Mouse (Mus musculus) urinary bladder, postnatal 36 days (tissue): ENCODE measurements around the gene Rxfp2.

Experiments
- DNase-seq, 2 experiments: peaks; one replicate each; pipeline ENCODE4 v3.0.0; 2022; ENCODE audit warnings: low spot score in 2 of 2, mixed read lengths in 1 of 2

The Rxfp2 gene

DNA sequence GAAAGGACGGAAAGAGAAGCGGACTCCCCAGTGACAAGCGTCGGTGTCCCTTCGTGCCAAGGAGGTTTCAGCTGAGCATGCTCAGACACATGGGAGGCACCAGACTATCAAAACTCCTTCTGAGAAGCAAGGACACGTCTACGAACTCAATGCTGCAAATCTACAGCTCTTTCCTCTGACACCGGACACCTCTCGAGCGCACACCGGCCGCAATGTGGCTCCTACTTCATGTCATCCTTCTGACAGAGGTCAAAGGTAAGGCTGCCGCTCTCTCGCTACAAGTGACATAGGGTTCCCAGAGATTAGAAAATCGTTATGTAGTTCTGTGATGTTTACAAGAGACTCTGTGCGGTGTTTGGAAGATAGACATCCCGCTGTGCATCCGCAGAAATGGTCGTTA lies at the start of gene Rxfp2:
Rxfp2 (plus strand) TSS at position 20 of the 400 bp plus-strand sequence.
- no peak for DNase-seq

- DNase-seq: no peak
Observed at GRCm38 (mm10) chr5:149970261-149970660, 48.2 kb upstream of the Rxfp2 start.

- no peak for DNase-seq
Observed at GRCm38 (mm10) chr5:149977027-149977426, 41.4 kb upstream of the Rxfp2 start.

DNA sequence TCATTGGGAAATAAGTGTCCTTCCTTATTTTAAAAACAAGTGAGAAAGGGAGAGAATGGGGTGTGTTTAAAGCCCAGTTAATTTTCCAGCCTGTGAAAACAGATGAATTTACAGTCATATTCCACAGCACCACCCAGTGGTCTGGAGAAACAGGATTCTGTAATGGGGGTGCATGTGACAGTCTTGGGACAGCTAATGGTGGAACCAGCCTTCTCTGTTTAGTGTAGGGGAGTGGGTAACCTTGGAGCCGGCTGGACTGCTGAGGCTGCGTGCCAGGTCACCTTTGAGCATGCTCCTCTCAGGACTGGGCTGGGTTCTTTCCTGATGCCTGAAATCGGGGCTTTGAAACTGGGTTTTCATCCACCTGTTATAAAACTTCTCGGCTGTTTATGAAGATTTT lies 34.9 kb upstream of the Rxfp2 start:
- no peak for DNase-seq

GRCm38 (mm10) chr5:149994578-149994977 lies 23.9 kb upstream of the Rxfp2 start:
- no peak for DNase-seq

- no peak for DNase-seq
Observed at GRCm38 (mm10) chr5:149996614-149997013, 21.9 kb upstream of the Rxfp2 start.

- DNase-seq: no peak
Observed at GRCm38 (mm10) chr5:149997321-149998034, 21.0 kb upstream of the Rxfp2 start.

GRCm38 (mm10) chr5:149998311-149998710 lies 20.2 kb upstream of the Rxfp2 start:
- no peak for DNase-seq

GRCm38 (mm10) chr5:150005355-150005754 lies 13.1 kb upstream of the Rxfp2 start:
- no peak for DNase-seq

DNA sequence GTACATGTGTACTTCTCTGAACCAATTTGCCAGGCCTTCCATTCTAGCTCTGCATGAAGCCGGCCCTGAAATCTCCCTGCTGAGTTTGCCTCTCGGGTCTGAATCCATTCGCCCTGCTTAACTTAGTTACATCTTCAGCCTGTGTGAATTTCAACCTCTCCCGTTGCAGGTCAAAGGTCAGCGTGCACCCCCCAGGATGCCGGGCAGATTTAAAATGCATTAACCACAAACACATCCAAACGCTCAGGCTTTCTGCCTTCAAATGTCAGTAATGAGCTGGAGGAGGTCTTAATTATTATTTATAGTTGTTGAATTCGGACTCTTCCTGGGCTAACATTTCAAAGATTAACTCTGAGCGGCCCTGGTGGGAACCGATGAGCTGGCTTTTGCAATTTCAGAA lies 1.6 kb upstream of the Rxfp2 start:
- DNase-seq: no peak

DNA sequence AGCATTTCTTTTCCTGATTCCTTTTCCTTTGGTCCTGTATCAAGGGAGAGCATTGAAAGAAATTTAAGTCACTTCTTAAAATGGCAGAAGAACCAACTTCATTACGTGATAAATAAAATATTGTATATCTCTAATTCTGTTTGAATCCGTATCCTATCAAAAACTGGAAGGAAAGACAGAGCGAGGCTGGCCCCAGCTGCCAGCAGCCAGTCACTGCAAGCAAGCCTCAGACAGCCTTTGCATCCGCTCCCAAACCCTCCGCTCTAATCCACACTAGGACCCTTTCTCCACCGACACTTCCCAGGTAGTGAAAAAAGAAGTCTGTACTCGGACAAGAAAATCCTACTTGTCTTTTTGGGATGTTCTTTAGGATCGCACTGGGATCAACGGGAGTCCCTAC lies 803 bp upstream of the Rxfp2 start:
- no peak for DNase-seq

DNA sequence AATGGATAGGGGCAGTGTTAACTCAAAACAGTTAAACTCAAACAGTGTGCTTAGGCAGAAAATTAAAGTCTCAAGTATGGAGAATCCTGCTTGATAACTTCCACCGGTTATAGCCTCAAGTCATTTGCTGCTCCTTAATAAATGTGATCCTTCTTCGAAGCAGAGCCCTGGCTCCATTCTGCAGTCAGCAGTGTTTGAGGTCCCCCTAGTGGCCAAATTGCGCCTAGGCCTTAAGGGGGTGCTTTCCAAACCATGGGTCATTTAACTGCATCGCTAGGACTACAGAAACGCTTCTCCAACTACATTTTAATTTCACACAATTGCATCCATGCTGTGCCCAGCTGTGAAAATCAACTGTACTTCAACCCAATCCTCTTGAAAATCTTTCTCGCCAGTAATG lies 2.4 kb downstream of the Rxfp2 start:
- peak; percentile 68 to 78 for DNase-seq

DNA sequence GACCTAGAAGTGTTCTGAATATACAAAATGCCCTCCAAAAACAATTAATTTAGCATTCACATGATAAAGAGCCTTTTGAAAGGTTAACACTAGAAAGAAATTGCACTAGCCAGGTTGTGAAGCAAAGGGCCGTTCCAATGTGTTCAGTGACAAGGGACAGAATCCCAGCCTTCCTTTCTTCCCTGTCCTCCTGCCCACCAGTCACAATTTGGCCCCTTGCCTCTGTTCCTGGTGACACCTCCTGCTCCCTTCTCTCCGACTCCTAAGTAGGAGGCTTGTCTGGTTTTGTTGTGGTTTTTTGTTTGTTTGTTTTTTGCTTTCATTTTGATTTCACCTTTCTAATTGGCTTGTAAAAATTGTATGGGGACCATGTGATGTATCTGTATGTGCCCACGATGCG lies 3.3 kb downstream of the Rxfp2 start:
- no peak for DNase-seq

- no peak for DNase-seq
Observed at GRCm38 (mm10) chr5:150022556-150022955, 4.1 kb downstream of the Rxfp2 start.

- no peak for DNase-seq
Observed at GRCm38 (mm10) chr5:150023476-150023875, 5.0 kb downstream of the Rxfp2 start.

GRCm38 (mm10) chr5:150024188-150024587 lies 5.7 kb downstream of the Rxfp2 start:
- DNase-seq: no peak

GRCm38 (mm10) chr5:150024901-150025300 lies 6.4 kb downstream of the Rxfp2 start:
- no peak for DNase-seq

DNA sequence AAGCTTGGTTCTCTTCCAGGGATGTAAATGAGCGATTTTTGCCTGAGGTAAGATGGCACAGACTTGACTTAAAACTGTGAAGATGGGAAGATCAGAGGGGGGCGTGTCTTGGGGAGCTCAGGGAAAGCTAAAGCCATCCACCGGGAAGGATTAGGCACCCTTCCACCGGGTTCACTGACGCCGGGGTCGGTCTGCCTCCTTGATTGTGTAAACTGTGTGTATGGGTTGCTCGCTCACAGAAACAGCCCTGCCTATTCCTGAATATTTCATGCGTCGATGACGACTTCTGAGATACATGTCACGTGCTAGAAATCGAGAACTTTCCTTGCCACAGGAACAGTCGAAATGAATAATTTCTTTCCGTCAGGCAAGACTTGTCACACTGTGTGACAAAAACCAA lies 6.9 kb downstream of the Rxfp2 start:
- DNase-seq: no peak

DNA sequence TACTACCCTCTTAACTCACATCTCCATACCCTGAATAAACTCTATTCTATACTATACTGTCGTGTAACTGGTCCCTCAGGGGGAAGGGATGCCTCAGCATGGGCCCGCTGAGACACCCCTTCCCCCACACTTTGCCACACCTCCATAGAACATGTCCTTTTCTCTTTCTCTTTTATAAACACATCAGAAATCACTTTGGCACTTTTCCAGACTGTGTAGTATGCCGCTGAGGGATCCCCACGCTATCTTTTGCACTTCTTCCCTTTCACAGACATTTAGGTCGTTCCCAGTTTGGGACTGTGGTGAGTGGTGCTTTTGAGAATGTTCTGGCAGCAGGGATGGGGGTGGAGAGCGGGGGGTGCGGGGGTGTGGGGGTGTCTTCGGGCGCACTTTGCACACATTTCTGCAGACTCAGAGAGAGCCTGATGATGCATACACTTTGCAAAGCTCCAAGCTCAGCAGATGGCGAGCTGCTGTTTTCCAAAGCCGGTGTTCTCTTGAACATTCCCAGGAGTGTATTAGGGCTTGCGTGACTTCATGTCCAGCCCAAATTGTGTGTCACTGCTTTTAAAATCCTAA lies 8.1 kb downstream of the Rxfp2 start:
- no peak for DNase-seq

DNA sequence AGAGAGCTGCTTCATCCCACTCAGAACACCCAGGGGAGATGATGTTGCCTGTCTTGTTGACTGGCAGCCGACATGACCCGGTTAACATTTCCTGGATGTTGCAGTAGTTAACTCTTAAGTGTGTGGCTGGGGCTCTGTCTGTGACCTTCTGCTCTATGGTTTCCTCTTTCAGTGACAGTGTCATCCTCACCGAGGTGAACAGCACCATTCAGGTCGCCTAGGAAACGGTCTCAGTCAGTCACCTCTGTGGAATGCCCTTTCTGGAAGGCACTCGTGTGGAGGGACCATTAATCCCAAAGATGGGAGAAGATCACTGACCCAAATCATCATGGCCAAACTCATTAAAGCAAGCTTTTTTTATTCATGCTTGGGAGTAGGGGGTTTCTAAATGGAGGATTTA lies 12.7 kb downstream of the Rxfp2 start:
- no peak for DNase-seq

- no peak for DNase-seq
Observed at GRCm38 (mm10) chr5:150031634-150032033, 13.2 kb downstream of the Rxfp2 start.

GRCm38 (mm10) chr5:150032075-150032492 lies 13.6 kb downstream of the Rxfp2 start:
- DNase-seq: peak in 1 of 2 experiments; percentile 27

- peak in 1 of 2 experiments; percentile 7 for DNase-seq
Observed at GRCm38 (mm10) chr5:150036286-150036685, 17.8 kb downstream of the Rxfp2 start.

- no peak for DNase-seq
Observed at GRCm38 (mm10) chr5:150036918-150037317, 18.4 kb downstream of the Rxfp2 start.
